Mouse (Mus musculus) CH12.LX (cell line): Measurements from ENCODE around the gene Gm16223. TPM values are rescaled to one million over a fixed set of nuclear protein-coding genes. Genes with fewer than 3 reads are reported as not detected.

Source experiments
- DNase-seq: peaks from one replicate; pipeline ENCODE4 v3.0.0-alpha.2; 2013; ENCODE audit errors: extremely low read depth
- H3K27ac ChIP-seq: 2 replicates; pipeline ENCODE4 v1.5.1; 2012; ENCODE audit warnings: low read depth, mild to moderate bottlenecking, control low read depth, moderate library complexity; ENCODE audit not compliant: insufficient read depth
- H3K27me3 ChIP-seq: replicated peaks from 2 replicates; pipeline ENCODE3; 2012; ENCODE audit warnings: inconsistent platforms
- H3K36me3 ChIP-seq, 2 experiments: replicated peaks in 1 of 2; 2 replicates each; pipeline versions ENCODE3 to v1.6.1; 2012; ENCODE audit warnings: inconsistent platforms in 1 of 2, low read length in 1 of 2, mild to moderate bottlenecking in 1 of 2, mixed read lengths in 1 of 2, moderate library complexity in 1 of 2; ENCODE audit not compliant: control insufficient read depth in 1 of 2, insufficient read depth in 1 of 2
- H3K4me1 ChIP-seq, 2 experiments: 2 replicates each; pipeline ENCODE4 v1.6.1; 2012; ENCODE audit warnings: inconsistent platforms in 1 of 2, moderate library complexity in 1 of 2; ENCODE audit not compliant: insufficient read depth in 2 of 2, control insufficient read depth in 1 of 2
- H3K4me2 ChIP-seq: 2 replicates; pipeline ENCODE4 v1.6.1; 2012; ENCODE audit warnings: low read depth, mild to moderate bottlenecking, control low read depth; ENCODE audit not compliant: poor library complexity, insufficient read depth, severe bottlenecking
- H3K4me3 ChIP-seq, 3 experiments: fragments of 150-350 bp in 1 of 3; sonication (generic) in 1 of 3; replicated peaks in 1 of 3; 2 replicates each; pipeline versions ENCODE3 to v1.5.1; 2011 to 2012; ENCODE audit warnings: low read depth in 2 of 3, low read length in 2 of 3, mild to moderate bottlenecking in 2 of 3, moderate library complexity in 2 of 3, control low read depth in 1 of 3, improper control_type of control experiment in 1 of 3, inconsistent platforms in 1 of 3, mixed read lengths in 1 of 3; ENCODE audit not compliant: poor library complexity in 1 of 3
- H3K79me2 ChIP-seq: replicated peaks from 2 replicates; pipeline ENCODE4 v1.6.1; 2012; ENCODE audit warnings: mild to moderate bottlenecking, moderate library complexity; ENCODE audit not compliant: control insufficient read depth, poor library complexity, insufficient read depth, severe bottlenecking; ENCODE audit errors: extremely low read depth
- H3K9ac ChIP-seq: 2 replicates; pipeline ENCODE4 v1.6.1; 2012; ENCODE audit warnings: low read depth, mild to moderate bottlenecking, control low read depth, moderate library complexity; ENCODE audit not compliant: insufficient read depth
- H3K9me3 ChIP-seq: replicated peaks from 2 replicates; pipeline ENCODE3; 2012; ENCODE audit warnings: low read length, inconsistent platforms, mixed read lengths
- BHLHE40 ChIP-seq: IDR thresholded peaks from 2 replicates; pipeline ENCODE4 v1.6.1; 2011; ENCODE audit warnings: mild to moderate bottlenecking, low read depth, low read length, improper control_type of control experiment
- CHD1 ChIP-seq: IDR thresholded peaks from 2 replicates; pipeline ENCODE4 v1.6.1; 2012; ENCODE audit warnings: low read depth, low read length, improper control_type of control experiment, inconsistent platforms
- CTCF ChIP-seq, 2 experiments: IDR thresholded peaks in 1 of 2; conservative IDR thresholded peaks in 1 of 2; 2 replicates each; pipeline ENCODE4 v1.5.1; 2011 to 2012; ENCODE audit warnings: low read depth in 2 of 2, low read length in 2 of 2, improper control_type of control experiment in 1 of 2, inconsistent platforms in 1 of 2, mild to moderate bottlenecking in 1 of 2, moderate library complexity in 1 of 2
- E2F4 ChIP-seq: IDR thresholded peaks from 2 replicates; pipeline ENCODE4 v1.6.1; 2011; ENCODE audit warnings: low read depth, low read length, improper control_type of control experiment; ENCODE audit not compliant: insufficient replicate concordance
- ELF1 ChIP-seq: IDR thresholded peaks from 2 replicates; pipeline ENCODE4 v1.6.1; 2014; ENCODE audit warnings: low read depth, mild to moderate bottlenecking, inconsistent platforms, low read length, improper control_type of control experiment
- EP300 ChIP-seq: IDR thresholded peaks from 2 replicates; pipeline ENCODE4 v1.6.1; 2011; ENCODE audit warnings: low read length, improper control_type of control experiment
- ETS1 ChIP-seq: conservative IDR thresholded peaks from 2 replicates; pipeline ENCODE4 v1.6.1; 2012; ENCODE audit warnings: low read depth, mild to moderate bottlenecking, inconsistent platforms, low read length, improper control_type of control experiment, moderate library complexity
- GABPA ChIP-seq: IDR thresholded peaks from 2 replicates; pipeline ENCODE4 v1.6.1; 2012; ENCODE audit warnings: low read depth, low read length, improper control_type of control experiment, inconsistent platforms; ENCODE audit not compliant: insufficient replicate concordance
- HCFC1 ChIP-seq: IDR thresholded peaks from 2 replicates; pipeline ENCODE4 v1.6.1; 2012; ENCODE audit warnings: low read depth, mild to moderate bottlenecking, inconsistent platforms, low read length, improper control_type of control experiment
- JUND ChIP-seq: conservative IDR thresholded peaks from 2 replicates; pipeline ENCODE4 v1.6.1; 2011; ENCODE audit warnings: low read depth, low read length, improper control_type of control experiment
- MAFK ChIP-seq: IDR thresholded peaks from 2 replicates; pipeline ENCODE4 v1.6.1; 2011; ENCODE audit warnings: low read length, improper control_type of control experiment; ENCODE audit not compliant: insufficient replicate concordance
- MXI1 ChIP-seq: IDR thresholded peaks from 2 replicates; pipeline ENCODE4 v1.6.1; 2011; ENCODE audit warnings: mild to moderate bottlenecking, low read depth, low read length, improper control_type of control experiment
- PAX5 ChIP-seq: IDR thresholded peaks from 2 replicates; pipeline ENCODE4 v1.6.1; 2012; ENCODE audit warnings: low read length, inconsistent platforms, mixed read lengths
- POLR2A ChIP-seq: IDR thresholded peaks from 2 replicates; pipeline ENCODE4 v1.6.1; 2011; ENCODE audit warnings: low read depth, mild to moderate bottlenecking, improper control_type of control experiment, low read length
- POLR2AphosphoS2 ChIP-seq: IDR thresholded peaks from 2 replicates; pipeline ENCODE4 v1.6.1; 2011; ENCODE audit warnings: low read depth, low read length, improper control_type of control experiment
- RAD21 ChIP-seq: IDR thresholded peaks from 2 replicates; pipeline ENCODE4 v1.6.1; 2011; ENCODE audit warnings: low read depth, mild to moderate bottlenecking, low read length, improper control_type of control experiment, moderate library complexity
- TBP ChIP-seq: conservative IDR thresholded peaks from 2 replicates; pipeline ENCODE4 v1.6.1; 2011; ENCODE audit warnings: low read depth, low read length, improper control_type of control experiment
- TCF12 ChIP-seq: IDR thresholded peaks from 2 replicates; pipeline ENCODE4 v1.6.1; 2014; ENCODE audit warnings: low read depth, mild to moderate bottlenecking, inconsistent platforms, low read length, improper control_type of control experiment
- UBTF ChIP-seq: IDR thresholded peaks from 2 replicates; pipeline ENCODE4 v1.6.1; 2012; ENCODE audit warnings: low read depth, mild to moderate bottlenecking, inconsistent platforms, low read length, improper control_type of control experiment, moderate library complexity
- USF1 ChIP-seq: IDR thresholded peaks from 2 replicates; pipeline ENCODE4 v1.6.1; 2014; ENCODE audit warnings: low read depth, mild to moderate bottlenecking, inconsistent platforms, low read length, improper control_type of control experiment
- ZKSCAN1 ChIP-seq: IDR thresholded peaks from 2 replicates; pipeline ENCODE4 v1.6.1; 2012; ENCODE audit warnings: low read depth, inconsistent platforms, low read length, improper control_type of control experiment, borderline replicate concordance
- ZNF384 ChIP-seq: IDR thresholded peaks from 2 replicates; pipeline ENCODE4 v1.6.1; 2012; ENCODE audit warnings: low read depth, low read length, improper control_type of control experiment, inconsistent platforms
- dilution Hi-C: fragments of 300-500 bp; cut with MboI; formaldehyde crosslinking; loops from 2 replicates; pipeline ENCODE4 v1.14.3; 2020; ENCODE audit warnings: low sequenced_read_pairs; ENCODE audit not compliant: extremely low pct_unique_long_range_greater_than_20kb, extremely low pct_ligation_motif_present
- in situ Hi-C: fragments of 300-500 bp; cut with MboI; formaldehyde crosslinking; loops from 3 replicates; pipeline ENCODE4 v1.14.3; 2019; ENCODE audit warnings: low sequenced_read_pairs, low pct_ligation_motif_present, low pct_unique_long_range_greater_than_20kb, mixed read lengths
- polyA plus RNA-seq: library from polyadenylated mRNA; unstranded; fragments of >175 nt; gene quantifications from 2 replicates; pipeline ENCODE4 v1.2.1, GENCODE M21; 2012; ENCODE audit warnings: low read depth; ENCODE audit not compliant: insufficient read length
- total RNA-seq, 2 experiments: library from RNA; depleted of rRNA; stranded (reverse); fragments of 300-350 nt in 1 of 2; fragments of >200 nt in 1 of 2; gene quantifications; 2 replicates each; pipeline ENCODE4 v1.2.3; 2012 to 2014

The Gm16223 gene
- total and polyA plus RNA-seq, 3 experiments: not detected

DNA sequence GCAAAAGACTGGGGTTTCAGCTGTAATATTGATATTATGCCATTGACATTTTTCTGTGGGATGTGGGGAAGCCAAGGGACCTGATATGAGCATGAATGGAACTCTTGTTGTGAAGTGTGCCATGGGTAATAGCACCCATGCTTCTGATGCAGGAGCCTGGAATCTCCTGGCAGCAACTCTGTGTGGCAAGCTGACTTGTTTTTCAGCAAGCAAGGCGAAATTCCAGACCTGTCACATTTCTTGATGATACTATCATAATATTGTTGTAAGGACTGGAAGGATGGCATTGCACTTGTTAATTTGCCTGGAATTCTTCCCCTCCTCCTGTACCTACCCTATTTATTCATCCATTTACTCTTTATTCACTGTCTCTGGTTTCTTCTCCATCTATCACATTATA, 44.2 kb upstream of the Gm16223 start:
- no peaks in the 10 kb centered on the region for H3K79me2 ChIP-seq
- H3K4me3 ChIP-seq: no peak overlapping the region
- in situ Hi-C loops: no loop called here
- no peaks in the 10 kb centered on the region for H3K9me3 ChIP-seq
- H3K9ac ChIP-seq: no peak overlapping the region
- H3K36me3 ChIP-seq: no peaks in the 10 kb centered on the region
- DNase-seq: no peak
- no peak overlapping the region for H3K4me2 ChIP-seq
- H3K27me3 ChIP-seq: no peaks in the 10 kb centered on the region
- no peak overlapping the region for H3K27ac ChIP-seq
- TF ChIP-seq POLR2A (no peak), USF1 (no peak), E2F4 (no peak), GABPA (no peak), RAD21 (no peak), ETS1 (no peak), PAX5 (no peak), POLR2AphosphoS2 (no peak), HCFC1 (no peak), UBTF (no peak), MXI1 (no peak), JUND (no peak), TCF12 (no peak), ELF1 (no peak), ZKSCAN1 (no peak), CHD1 (no peak), CTCF (conservative IDR thresholded peaks at IDR 0.05 in 1 of 2, IDR thresholded peaks at IDR 0.05 in 1 of 2; ENCODE audit: low read depth in 2 of 2, low read length in 2 of 2) (no peak), TBP (no peak), ZNF384 (no peak)
- TF ChIP-seq, all 38 proteins: peak for 0
- H3K4me1 ChIP-seq: no peaks in the 10 kb centered on the region; a peak in 1 of 4 replicates
- dilution Hi-C loops: no loop called here

DNA sequence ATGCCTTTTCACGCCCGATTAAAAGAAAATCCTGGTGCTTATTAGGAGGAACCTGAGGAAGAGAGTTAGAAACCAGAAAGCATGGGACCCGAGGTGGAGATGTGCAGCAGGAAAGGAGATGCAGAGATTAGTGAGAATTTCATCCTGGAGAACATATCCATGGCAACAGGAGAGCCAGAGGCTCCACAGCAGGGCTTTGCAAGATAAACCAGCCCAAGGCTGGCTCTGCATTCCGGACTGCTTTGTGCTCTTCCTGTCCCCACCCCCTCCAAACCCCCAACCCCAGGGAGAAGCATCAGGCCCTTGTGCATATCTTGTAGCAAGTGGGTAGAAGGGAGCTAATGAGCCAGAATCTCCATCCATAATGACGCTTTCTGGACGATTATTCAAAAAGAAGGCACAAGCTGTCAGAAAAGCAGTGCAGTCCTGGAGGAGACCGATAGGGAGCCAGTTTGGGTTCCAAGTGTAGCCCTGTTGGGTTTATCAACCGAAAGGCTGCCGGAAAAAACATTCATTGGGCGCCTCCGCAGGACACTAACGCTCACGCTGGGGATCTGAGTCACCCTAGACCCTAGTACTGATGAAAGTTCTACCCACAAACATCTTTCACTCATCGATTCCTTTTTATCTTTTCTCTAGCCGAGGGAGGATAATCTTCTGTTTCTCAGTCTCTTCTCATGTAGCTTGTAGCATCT, 31.2 kb upstream of the Gm16223 start:
- no peaks in the 10 kb centered on the region for H3K4me1 ChIP-seq
- H3K4me3 ChIP-seq: no peak overlapping the region
- dilution Hi-C loops (no loop called here), in situ Hi-C loops (no loop called here)
- no peak overlapping the region for H3K9ac ChIP-seq
- no peaks in the 10 kb centered on the region for H3K36me3 ChIP-seq
- H3K79me2 ChIP-seq: no peaks in the 10 kb centered on the region
- no peaks in the 10 kb centered on the region for H3K9me3 ChIP-seq
- no peak for TF ChIP-seq BHLHE40
- TF ChIP-seq MAFK: no peak
- TF ChIP-seq ZNF384: no peak
- no peak for TF ChIP-seq UBTF
- TF ChIP-seq EP300: no peak
- no peak for TF ChIP-seq ETS1
- H3K27ac ChIP-seq: no peak overlapping the region
- DNase-seq: no peak
- H3K4me2 ChIP-seq: no peak overlapping the region
- H3K27me3 ChIP-seq: no peaks in the 10 kb centered on the region
